Comparison of ENCODE assay signal across 22 mouse cellular contexts in genomic region chr12:82257994-82258785, GRCm38 (mm10).
DNase-seq lines count a peak whose midpoint lies in the region; ATAC-seq and TF ChIP-seq lines count a peak whose summit lies in the region.
"Had no signal": no experiment of that assay in that cellular context is flagged by ENCODE, and none has a peak within 500 bp of the region (broad histone marks: within the 10 kb centered on the region; RNA-seq: fewer than 3 reads in every experiment).

No protein-coding gene starts in this region.

- ATAC-seq in hindbrain, postnatal 0 days = no peak
- ATAC-seq in hindbrain, embryonic 13.5 days (ENCODE audit: low FRiP score) = no peak
- no peak for ATAC-seq in kidney, postnatal 0 days (replicated peaks; ENCODE audit: low FRiP score, low read depth)
- ATAC-seq in stomach, embryonic 14.5 days (ENCODE audit: insufficient number of reproducible peaks, insufficient read depth, low FRiP score, low read depth) = no peak
- ATAC-seq: forebrain, embryonic 14.5 days; liver, embryonic 12.5 days had no signal

- TF ChIP-seq CTCF in hindbrain, postnatal 0 days (IDR thresholded peaks at IDR 0.05; ENCODE audit: low read depth) = no peak
- no peak for TF ChIP-seq CTCF in kidney, postnatal 0 days (IDR thresholded peaks at IDR 0.05; ENCODE audit: low read depth)

- no peaks in the 10 kb centered on the region for H3K9me3 ChIP-seq in hindbrain, postnatal 0 days (ENCODE audit: low read length)
- no peaks in the 10 kb centered on the region for H3K9me3 ChIP-seq in hindbrain, embryonic 13.5 days
- no peaks in the 10 kb centered on the region for H3K9me3 ChIP-seq in kidney, postnatal 0 days (replicated peaks; ENCODE audit: low read length)
- H3K9me3 ChIP-seq in stomach, embryonic 14.5 days (ENCODE audit: control insufficient read depth, low read depth, low read length) = no peaks in the 10 kb centered on the region
- no peaks in the 10 kb centered on the region for H3K9me3 ChIP-seq in embryonic facial prominence, embryonic 10.5 days
- H3K9me3 ChIP-seq: limb, embryonic 13.5 days; liver, embryonic 12.5 days had no signal

- H3K27me3 ChIP-seq in hindbrain, postnatal 0 days (ENCODE audit: insufficient read depth, low read length) = no peaks in the 10 kb centered on the region
- no peaks in the 10 kb centered on the region for H3K27me3 ChIP-seq in hindbrain, embryonic 13.5 days
- H3K27me3 ChIP-seq in kidney, postnatal 0 days (ENCODE audit: insufficient read depth, low read length) = no peaks in the 10 kb centered on the region
- H3K27me3 ChIP-seq in stomach, embryonic 14.5 days (ENCODE audit: control insufficient read depth, insufficient read depth, low read length) = no peaks in the 10 kb centered on the region
- no peaks in the 10 kb centered on the region for H3K27me3 ChIP-seq in embryonic facial prominence, embryonic 10.5 days (replicated peaks; ENCODE audit: low read depth, poor library complexity, severe bottlenecking)
- H3K27me3 ChIP-seq: limb, embryonic 13.5 days; liver, embryonic 12.5 days had no signal

- no peaks in the 10 kb centered on the region for H3K36me3 ChIP-seq in hindbrain, postnatal 0 days (ENCODE audit: insufficient read depth, low read length)
- no peaks in the 10 kb centered on the region for H3K36me3 ChIP-seq in hindbrain, embryonic 13.5 days
- H3K36me3 ChIP-seq in kidney, postnatal 0 days (ENCODE audit: insufficient read depth, low read length) = no peaks in the 10 kb centered on the region
- no peaks in the 10 kb centered on the region for H3K36me3 ChIP-seq in stomach, embryonic 14.5 days (ENCODE audit: control insufficient read depth, insufficient read depth, low read length)
- no peaks in the 10 kb centered on the region; the same call in 1 of the 2 replicates for H3K36me3 ChIP-seq in embryonic facial prominence, embryonic 10.5 days (replicated peaks)
- H3K36me3 ChIP-seq: limb, embryonic 13.5 days; liver, embryonic 12.5 days had no signal

- WGBS in hindbrain, postnatal 0 days = 90% methylated on average over 6 of the region's 6 CpGs
- WGBS in hindbrain, embryonic 13.5 days = 88% methylated on average over 6 of the region's 6 CpGs
- 74% methylated on average over 6 of the region's 6 CpGs for WGBS in kidney, postnatal 0 days
- 64% methylated on average over 6 of the region's 6 CpGs for WGBS in stomach, embryonic 14.5 days
- 84% methylated on average over 6 of the region's 6 CpGs for WGBS in embryonic facial prominence, embryonic 10.5 days

- H3K9ac ChIP-seq in hindbrain, postnatal 0 days (replicated peaks; ENCODE audit: low read length) = no peak overlapping the region
- no peak overlapping the region for H3K9ac ChIP-seq in hindbrain, embryonic 13.5 days
- no peak overlapping the region for H3K9ac ChIP-seq in kidney, postnatal 0 days (ENCODE audit: low read depth, low read length)
- H3K9ac ChIP-seq in stomach, embryonic 14.5 days (replicated peaks; ENCODE audit: low read depth, low read length) = no peak overlapping the region
- H3K9ac ChIP-seq: hindbrain, embryonic 14.5 days; limb, embryonic 13.5 days; liver, embryonic 12.5 days had no signal

- H3K4me1 ChIP-seq in hindbrain, postnatal 0 days (ENCODE audit: insufficient read depth, low read length) = no peaks in the 10 kb centered on the region
- H3K4me1 ChIP-seq in hindbrain, embryonic 13.5 days (replicated peaks) = peaks cover 14% of the 10 kb centered on the region; the same call in 1 of the 2 replicates
- peaks cover 9% of the 10 kb centered on the region; the same call in 1 of the 2 replicates for H3K4me1 ChIP-seq in kidney, postnatal 0 days (replicated peaks; ENCODE audit: insufficient read depth, low read length)
- H3K4me1 ChIP-seq in stomach, embryonic 14.5 days (ENCODE audit: control insufficient read depth, insufficient read depth, low read length) = 0 out of 2 replicates have a peak, but pooled peaks cover 5% of the 10 kb centered on the region
- peaks cover 11% of the 10 kb centered on the region; the same call in 1 of the 2 replicates for H3K4me1 ChIP-seq in embryonic facial prominence, embryonic 10.5 days

- no peak overlapping the region for H3K4me3 ChIP-seq in hindbrain, postnatal 0 days (ENCODE audit: low read length)
- no peak overlapping the region for H3K4me3 ChIP-seq in hindbrain, embryonic 13.5 days
- H3K4me3 ChIP-seq in kidney, postnatal 0 days (replicated peaks; ENCODE audit: low read depth, low read length) = no peak overlapping the region
- no peak overlapping the region for H3K4me3 ChIP-seq in stomach, embryonic 14.5 days (ENCODE audit: low read depth, low read length)
- no peak overlapping the region for H3K4me3 ChIP-seq in embryonic facial prominence, embryonic 10.5 days
- H3K4me3 ChIP-seq: limb, embryonic 13.5 days; liver, embryonic 12.5 days had no signal

- intact Hi-C loops in heart, postnatal 36 days (cut with DNase I) = no loop called here

- no peak overlapping the region for H3K4me2 ChIP-seq in hindbrain, postnatal 0 days (ENCODE audit: low read depth, low read length)
- no peak overlapping the region for H3K4me2 ChIP-seq in hindbrain, embryonic 13.5 days
- H3K4me2 ChIP-seq in kidney, postnatal 0 days (ENCODE audit: low read length) = no peak overlapping the region
- no peak overlapping the region for H3K4me2 ChIP-seq in stomach, embryonic 14.5 days (replicated peaks; ENCODE audit: low read depth, low read length)
- H3K4me2 ChIP-seq: hindbrain, embryonic 14.5 days; limb, embryonic 13.5 days; liver, embryonic 12.5 days had no signal

- DNase-seq in hindbrain, postnatal 0 days (ENCODE audit: low spot score) = peak; percentile 10
- peak; percentile 85 for DNase-seq in kidney, postnatal 0 days (ENCODE audit: low spot score)
- DNase-seq in kidney, postnatal 36 days = no peak
- peak; percentile 68 for DNase-seq in NIH3T3 (ENCODE audit: low read depth)
- no peak for DNase-seq in embryonic facial prominence, embryonic 10.5 days (ENCODE audit: low spot score)
- no peak for DNase-seq in heart, postnatal 36 days
- DNase-seq: adrenal gland, adult 8-10 months; cerebellum, adult 2 months; cerebellum, postnatal 25 days; gastrocnemius, postnatal 14 days; heart, adult 18-20 months; layer of hippocampus, adult 9-11 months; lung, adult 18-20 months; lung, postnatal 36 days; midbrain, embryonic 14.5 days; thymus, postnatal 25 days had no signal

- H3K27ac ChIP-seq in hindbrain, postnatal 0 days = no peak overlapping the region
- no peak overlapping the region; the same call in 1 of the 2 replicates for H3K27ac ChIP-seq in hindbrain, embryonic 13.5 days
- H3K27ac ChIP-seq in kidney, postnatal 0 days = no peak overlapping the region
- peak overlapping the region; percentile 10; the same call in 1 of the 2 replicates for H3K27ac ChIP-seq in stomach, embryonic 14.5 days (ENCODE audit: low read length)
- H3K27ac ChIP-seq in embryonic facial prominence, embryonic 10.5 days (replicated peaks) = no peak overlapping the region
- H3K27ac ChIP-seq: hindbrain, embryonic 14.5 days; limb, embryonic 13.5 days; liver, embryonic 12.5 days had no signal

Comparison
In these comparisons a context has a peak if more than half of its experiments do, and no peak if none do; other contexts are left out.
1. DNase-seq: peak in hindbrain, postnatal 0 days (single experiment), kidney, postnatal 0 days (single experiment) and NIH3T3 (single experiment); none in kidney, postnatal 36 days (0 of 2), embryonic facial prominence, embryonic 10.5 days (single experiment) and heart, postnatal 36 days (0 of 2).